Mouse (Mus musculus): ENCODE results near the gene Hnrnph3. TPM values are rescaled to one million over a fixed set of nuclear protein-coding genes. Genes with fewer than 3 reads are reported as not detected.

Gene Hnrnph3
- polyA plus RNA-seq, 1 experiment from 2014 or later: 230 TPM

- no peaks in the 10 kb centered on the region for H3K4me1 ChIP-seq
- no peak overlapping the region for H3K4me3 ChIP-seq
- ATAC-seq (ENCODE audit: low FRiP score): no peak
- H3K9me3 ChIP-seq (replicated peaks): no peaks in the 10 kb centered on the region
- 90% methylated on average over 15 of the region's 15 CpGs for WGBS
- H3K36me3 ChIP-seq: peaks cover 80% of the 10 kb centered on the region
- no peaks in the 10 kb centered on the region for H3K27me3 ChIP-seq
- no peak overlapping the region for H3K4me2 ChIP-seq (replicated peaks)
- H3K27ac ChIP-seq: no peak overlapping the region
- no peak overlapping the region for H3K9ac ChIP-seq
These were observed 57.7 kb downstream of the Hnrnph3 start for GRCm38 (mm10) chr10:62966291-62966690.

- Histone ChIP-seq H3K9me3 (replicated peaks) (no peaks in the 10 kb centered on the region), H3K4me1 (no peaks in the 10 kb centered on the region), H3K4me3 (no peak overlapping the region), H3K9ac (no peak overlapping the region), H3K36me3 (peaks cover 84% of the 10 kb centered on the region), H3K4me2 (replicated peaks) (no peak overlapping the region), H3K27ac (no peak overlapping the region), H3K27me3 (no peaks in the 10 kb centered on the region)
- ATAC-seq (ENCODE audit: low FRiP score): no peak
- WGBS: 95% methylated on average over 11 of the region's 11 CpGs
These were observed 58.2 kb downstream of the Hnrnph3 start for GRCm38 (mm10) chr10:62965796-62966195.

Other genes starting within 250 kb of the Hnrnph3 start
- gene Ccar1, start 231.9 kb downstream of the Hnrnph3 start, polyA plus RNA-seq (2016; fragmentation: Nextera tagmentation; extraction: Ambion mirVana): 141 and 147 TPM in 2 replicates
- gene Tet1, start 115.2 kb downstream of the Hnrnph3 start, polyA plus RNA-seq (2016; fragmentation: Nextera tagmentation; extraction: Ambion mirVana): 34.5 and 39.3 TPM in 2 replicates
- gene Slc25a16, start 103.6 kb downstream of the Hnrnph3 start, polyA plus RNA-seq (2016; fragmentation: Nextera tagmentation; extraction: Ambion mirVana): 12.6 and 14.1 TPM in 2 replicates
- gene Dna2, start 77.2 kb downstream of the Hnrnph3 start, polyA plus RNA-seq (2016; fragmentation: Nextera tagmentation; extraction: Ambion mirVana): 11.9 and 13.4 TPM in 2 replicates
- gene Rufy2, start 44.0 kb downstream of the Hnrnph3 start, polyA plus RNA-seq (2016; fragmentation: Nextera tagmentation; extraction: Ambion mirVana): 36.7 and 40.0 TPM in 2 replicates
- gene Pbld2, start 98 bp upstream of the Hnrnph3 start, polyA plus RNA-seq (2016; fragmentation: Nextera tagmentation; extraction: Ambion mirVana): 0.64 and 1.3 TPM in 2 replicates
- gene Pbld1, start 35.9 kb upstream of the Hnrnph3 start, polyA plus RNA-seq (2016; fragmentation: Nextera tagmentation; extraction: Ambion mirVana): 0.79 and 0.83 TPM in 2 replicates
- 0.62 and 1.1 TPM in 2 replicates for gene Atoh7, start 75.4 kb upstream of the Hnrnph3 start, polyA plus RNA-seq (2016; fragmentation: Nextera tagmentation; extraction: Ambion mirVana)
- 0.08 and 0.76 TPM in 2 replicates for gene Mypn, start 179.7 kb upstream of the Hnrnph3 start, polyA plus RNA-seq (2016; fragmentation: Nextera tagmentation; extraction: Ambion mirVana)
- gene Herc4, start 219.6 kb upstream of the Hnrnph3 start, polyA plus RNA-seq (2016; fragmentation: Nextera tagmentation; extraction: Ambion mirVana): 40.9 and 47.1 TPM in 2 replicates

Measured in hindbrain, embryonic 12.5 days (tissue).